Mouse (Mus musculus) stomach, adult 2 months (tissue): Measurements from ENCODE around the gene Teddm1a. TPM values are rescaled to one million over a fixed set of nuclear protein-coding genes. Genes with fewer than 3 reads are reported as not detected.

Experiments used
- polyA plus RNA-seq: library from polyadenylated mRNA; depleted of rRNA; stranded (reverse); fragments of >200 nt; gene quantifications from 2 replicates; pipeline ENCODE4 v1.2.3, GENCODE M21; 2012; rRNA removed

Gene Teddm1a
- polyA plus RNA-seq = 0.74 TPM in 1 of 2 replicates, not detected in the other

DNA sequence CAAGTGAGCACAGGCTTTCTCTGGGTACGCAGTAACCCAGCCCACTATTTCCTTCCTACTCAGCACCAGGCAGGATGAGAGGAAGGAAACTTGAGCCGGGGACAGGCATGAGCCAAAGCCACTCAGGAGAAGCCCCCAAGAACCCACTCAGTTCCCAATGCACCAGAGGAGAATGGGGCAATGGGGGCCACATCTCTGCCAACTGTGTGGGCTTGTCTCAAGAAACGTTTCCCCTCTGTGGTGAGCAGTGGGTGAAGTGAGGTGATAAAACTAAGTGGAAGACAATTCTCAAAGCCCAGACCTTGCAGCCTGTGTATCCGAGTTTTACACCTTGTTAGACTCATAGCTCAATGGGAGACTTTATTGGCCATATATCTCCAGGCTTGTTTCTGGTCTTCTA, at the start of gene Teddm1a:
TSS of gene Teddm1a (plus strand) at position 301 of the 400 bp plus-strand sequence.

GRCm38 (mm10) chr1:153844042-153844441, 47.5 kb upstream of the Teddm1a start, which contains the start of gene Rgsl1:
Gene Rgsl1, minus strand, starts transcription at chr1:153844142.

GRCm38 (mm10) chr1:153874045-153874444, 17.5 kb upstream of the Teddm1a start, which contains the start of gene Teddm1b:
Gene Teddm1b, plus strand, starts transcription at chr1:153874345.

DNA sequence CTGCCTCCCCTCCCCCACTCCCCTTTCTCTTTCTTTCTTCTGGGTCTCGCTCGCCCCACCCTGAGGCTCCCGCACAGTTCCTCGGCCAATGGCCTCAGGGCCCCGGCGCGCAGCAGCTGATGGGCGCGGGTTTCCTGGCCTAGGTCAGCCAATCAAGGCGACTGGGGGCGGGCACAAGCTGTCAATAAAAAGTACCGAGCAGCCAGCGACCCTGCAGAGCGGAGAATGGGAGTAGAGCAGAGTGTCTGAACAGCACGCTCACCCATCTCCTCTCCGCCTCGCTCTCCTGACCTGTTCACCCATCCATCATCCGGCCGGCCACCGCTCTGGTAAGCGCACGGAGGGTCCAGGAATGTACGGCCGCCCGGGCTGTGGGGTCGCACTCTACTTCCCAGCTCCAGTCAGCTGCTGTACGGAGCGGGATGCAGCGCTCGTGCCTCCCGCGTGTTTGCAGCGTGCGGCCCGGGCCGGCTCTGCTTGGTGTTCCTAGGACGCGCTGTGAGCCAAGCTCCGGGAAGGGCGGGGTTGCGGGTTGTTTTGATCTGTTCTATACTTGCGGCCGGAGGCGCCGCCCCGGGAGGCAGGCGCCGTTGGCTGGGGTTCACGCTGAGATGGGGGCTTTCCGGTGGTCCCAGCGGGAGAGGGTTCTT, 8.3 kb downstream of the Teddm1a start, which contains the start of the genes Glul and Teddm2:
TSS of gene Glul (plus strand) at position 214 of the 650 bp plus-strand sequence.
TSS of gene Teddm2 (minus strand) at position 498 of the 650 bp plus-strand sequence.

Other genes starting within 250 kb of the Teddm1a start
- 0.02 TPM in 1 of 2 replicates, not detected in the other for gene Rgs8, start 238.7 kb upstream of the Teddm1a start, polyA plus RNA-seq
- gene Rgs16, start 151.4 kb upstream of the Teddm1a start, polyA plus RNA-seq = 0.47 and 0.73 TPM in 2 replicates
- 1.6 and 2.8 TPM in 2 replicates for gene Rnasel, start 142.3 kb upstream of the Teddm1a start, polyA plus RNA-seq
- gene Rgsl1, start 47.6 kb upstream of the Teddm1a start, polyA plus RNA-seq = 0.02 TPM in 1 of 2 replicates, not detected in the other
- gene Teddm1b, start 17.4 kb upstream of the Teddm1a start, polyA plus RNA-seq = 0.09 TPM in 1 of 2 replicates, not detected in the other
- 112 and 123 TPM in 2 replicates for gene Glul, start 8.2 kb downstream of the Teddm1a start, polyA plus RNA-seq
- 0.23 and 0.73 TPM in 2 replicates for gene Teddm2, start 8.5 kb downstream of the Teddm1a start, polyA plus RNA-seq